Mouse (Mus musculus): ENCODE results near the gene Pcsk6. TPM values are rescaled to one million over a fixed set of nuclear protein-coding genes. Genes with fewer than 3 reads are reported as not detected.

Pcsk6 gene
- total RNA-seq, 4 experiments from 2014 or later = 26.1 to 36.8 (median 34.2) TPM

Other genes starting within 250 kb of the Pcsk6 start
- 10 to 100 TPM; 31.4 to 34.5 (median 32.2) TPM for gene Tarsl2, start 216.8 kb upstream of the Pcsk6 start, total RNA-seq (2022)
- 10 to 100 TPM; 21.2 to 25.2 (median 21.8) TPM for gene Tm2d3, start 170.6 kb upstream of the Pcsk6 start, total RNA-seq (2022)
- not detected for gene Gm45213, start 181.9 kb downstream of the Pcsk6 start, total RNA-seq (2022)
- 10 to 100 TPM; 18.3 to 24.1 (median 20.7) TPM for gene Snrpa1, start 197.3 kb downstream of the Pcsk6 start, total RNA-seq (2022)
- 10 to 100 TPM; 37.5 to 50.8 (median 38.9) TPM for gene Selenos, start 217.9 kb downstream of the Pcsk6 start, total RNA-seq (2022)
- 10 to 100 TPM; 11.3 to 14.5 (median 11.5) TPM for gene Chsy1, start 247.8 kb downstream of the Pcsk6 start, total RNA-seq (2022)

All from heart, adult 8-10 months (tissue).